8 mouse cellular contexts compared by ENCODE assay signal in genomic region chr13:96175591-96176212, GRCm38 (mm10). TPM values are rescaled to one million over a fixed set of nuclear protein-coding genes. Genes with fewer than 3 reads are reported as not detected.
DNase-seq lines count a peak whose midpoint lies in the region; ATAC-seq lines count a peak whose summit lies in the region.

No protein-coding gene starts in this region.

- DNase-seq in midbrain, embryonic 14.5 days, result peak; percentile 81
- no peak for DNase-seq in midbrain, embryonic 10.5 days (ENCODE audit: low spot score)
- DNase-seq in B cell, adult 2 months, result no peak
- no peak for DNase-seq in urinary bladder, postnatal 4 days (ENCODE audit: low spot score in 2 of 2)

- 0 out of 2 replicates have a peak overlapping the region, but pooled peaks have one; percentile 10 for H3K27ac ChIP-seq in midbrain, embryonic 14.5 days (replicated peaks; ENCODE audit: low read depth, low read length)
- H3K27ac ChIP-seq in midbrain, embryonic 10.5 days (replicated peaks), result no peak overlapping the region
- H3K27ac ChIP-seq in hindbrain, embryonic 15.5 days (replicated peaks), result peak overlapping the region; percentile 73
- H3K27ac ChIP-seq in midbrain, embryonic 15.5 days, result peak overlapping the region; percentile 58; the same call in 1 of the 2 replicates

- H3K9me3 ChIP-seq in midbrain, embryonic 14.5 days (ENCODE audit: control insufficient read depth, low read length), result no peaks in the 10 kb centered on the region
- no peaks in the 10 kb centered on the region for H3K9me3 ChIP-seq in midbrain, embryonic 10.5 days (replicated peaks)
- H3K9me3 ChIP-seq in hindbrain, embryonic 15.5 days, result no peaks in the 10 kb centered on the region
- H3K9me3 ChIP-seq in midbrain, embryonic 15.5 days, result no peaks in the 10 kb centered on the region

- H3K9ac ChIP-seq in midbrain, embryonic 14.5 days (replicated peaks; ENCODE audit: low read length), result no peak overlapping the region
- no peak overlapping the region for H3K9ac ChIP-seq in hindbrain, embryonic 15.5 days
- no peak overlapping the region for H3K9ac ChIP-seq in midbrain, embryonic 15.5 days

- 60% methylated on average over 8 of the region's 8 CpGs for WGBS in midbrain, embryonic 14.5 days
- 90% methylated on average over 8 of the region's 8 CpGs for WGBS in midbrain, embryonic 10.5 days
- WGBS in hindbrain, embryonic 15.5 days, result 42% methylated on average over 8 of the region's 8 CpGs
- WGBS in midbrain, embryonic 15.5 days, result 46% methylated on average over 8 of the region's 8 CpGs

- no peaks in the 10 kb centered on the region for H3K36me3 ChIP-seq in midbrain, embryonic 14.5 days (ENCODE audit: control insufficient read depth, insufficient read depth, low read length)
- H3K36me3 ChIP-seq in midbrain, embryonic 10.5 days, result no peaks in the 10 kb centered on the region
- H3K36me3 ChIP-seq in hindbrain, embryonic 15.5 days, result no peaks in the 10 kb centered on the region
- no peaks in the 10 kb centered on the region for H3K36me3 ChIP-seq in midbrain, embryonic 15.5 days (replicated peaks)

- no peak overlapping the region for H3K4me2 ChIP-seq in midbrain, embryonic 14.5 days (ENCODE audit: low read length)
- H3K4me2 ChIP-seq in hindbrain, embryonic 15.5 days, result peak overlapping the region; percentile 29
- H3K4me2 ChIP-seq in midbrain, embryonic 15.5 days, result no peak overlapping the region

- ATAC-seq in midbrain, embryonic 14.5 days (ENCODE audit: low FRiP score, low TSS enrichment), result peak; percentile 58; the same call in 1 of the 2 replicates
- ATAC-seq in frontal cortex, adult (ENCODE audit: low TSS enrichment), result peak; percentile 95
- peak; percentile 90 for ATAC-seq in hindbrain, embryonic 15.5 days (ENCODE audit: low FRiP score, low read depth)
- ATAC-seq in midbrain, embryonic 15.5 days (replicated peaks), result peak; percentile 91
- ATAC-seq in megakaryocyte progenitor cell, adult 5-6 weeks (replicated peaks; ENCODE audit: poor library complexity), result no peak

- no peak overlapping the region for H3K4me3 ChIP-seq in midbrain, embryonic 14.5 days (replicated peaks; ENCODE audit: low read depth, low read length)
- H3K4me3 ChIP-seq in midbrain, embryonic 10.5 days, result no peak overlapping the region
- no peak overlapping the region for H3K4me3 ChIP-seq in hindbrain, embryonic 15.5 days
- H3K4me3 ChIP-seq in midbrain, embryonic 15.5 days, result no peak overlapping the region

- no peaks in the 10 kb centered on the region for H3K27me3 ChIP-seq in midbrain, embryonic 14.5 days (ENCODE audit: control insufficient read depth, insufficient read depth, low read length)
- H3K27me3 ChIP-seq in midbrain, embryonic 10.5 days (ENCODE audit: low read depth, poor library complexity, severe bottlenecking), result no peaks in the 10 kb centered on the region
- H3K27me3 ChIP-seq in hindbrain, embryonic 15.5 days, result no peaks in the 10 kb centered on the region
- H3K27me3 ChIP-seq in midbrain, embryonic 15.5 days (replicated peaks), result no peaks in the 10 kb centered on the region

- H3K4me1 ChIP-seq in midbrain, embryonic 14.5 days (ENCODE audit: control insufficient read depth, insufficient read depth, low read length), result no peaks in the 10 kb centered on the region
- no peaks in the 10 kb centered on the region for H3K4me1 ChIP-seq in midbrain, embryonic 10.5 days
- H3K4me1 ChIP-seq in hindbrain, embryonic 15.5 days (replicated peaks), result peaks cover 12% of the 10 kb centered on the region
- H3K4me1 ChIP-seq in midbrain, embryonic 15.5 days, result peaks cover 8% of the 10 kb centered on the region; the same call in 1 of the 2 replicates

RNA-seq across cellular contexts. Expression of gene Sv2c, which starts 43.3 kb away (rescaled TPM):
- 7.6 and 9.2 TPM in 2 replicates for polyA plus RNA-seq in midbrain, embryonic 14.5 days (2014; fragmentation: Nextera tagmentation; extraction: Ambion mirVana)
- polyA plus RNA-seq in midbrain, embryonic 10.5 days (2016; fragmentation: Nextera tagmentation; extraction: Ambion mirVana), result 1.1 and 1.2 TPM in 2 replicates
- polyA plus RNA-seq in hindbrain, embryonic 15.5 days (2015; fragmentation: Nextera tagmentation; extraction: Ambion mirVana), result 30.2 and 31.6 TPM in 2 replicates
- polyA plus RNA-seq in midbrain, embryonic 15.5 days (2015; fragmentation: Nextera tagmentation; extraction: Ambion mirVana), result 9.1 and 10.9 TPM in 2 replicates
- total RNA-seq in megakaryocyte progenitor cell, adult 5-6 weeks (2015), result not detected in 2 replicates
- total RNA-seq in megakaryocyte progenitor cell, adult 5-6 weeks (2017), result 0.14 TPM in 1 of 2 replicates, not detected in the other
